Mouse (Mus musculus): Measurements from ENCODE around the gene Atp11a.

GRCm38 (mm10) chr8:12774872-12775298 lies 18.1 kb downstream of the Atp11a start:
- TF ChIP-seq CTCF (IDR thresholded peaks at IDR 0.05): no peak
- peak; percentile 87 for TF ChIP-seq EP300 (IDR thresholded peaks at IDR 0.05)

Data from lung, postnatal 0 days (tissue).